Mouse (Mus musculus): Measurements from ENCODE around the gene Morf4l1.

GRCm38 (mm10) chr9:90068786-90069185, 45.8 kb downstream of the Morf4l1 start:
- TF ChIP-seq POLR2A (IDR thresholded peaks at IDR 0.05; ENCODE audit: extremely low read depth, insufficient read depth, low read length) = no peak
- no peak for TF ChIP-seq CTCF (IDR thresholded peaks at IDR 0.05; ENCODE audit: extremely low read depth, insufficient read depth, low read length)

Data from cortical plate, adult 2 months (tissue).